ENCODE assay signal across 26 mouse cellular contexts in the genomic region with DNA sequence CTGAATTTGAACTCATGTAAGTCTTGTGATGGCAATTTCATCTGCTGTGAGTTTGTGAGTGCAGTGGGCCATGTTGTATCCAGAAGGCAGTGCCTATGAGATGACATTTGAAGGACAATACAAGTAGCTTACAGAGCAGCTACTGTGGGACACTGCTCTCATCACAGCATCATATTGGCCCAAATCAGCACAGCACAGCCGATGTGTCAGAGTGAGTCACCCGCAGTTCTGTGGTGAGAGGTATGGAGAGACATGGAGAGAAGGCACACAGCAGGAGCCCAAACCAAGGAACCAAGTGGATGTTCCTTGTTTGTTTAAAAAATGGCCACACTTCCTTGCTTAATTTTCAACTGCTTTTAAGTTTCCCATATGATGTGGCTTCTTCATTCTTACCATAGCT.
"Had no signal": no experiment of that assay in that cellular context is flagged by ENCODE, and none has a peak within 500 bp of the region (broad histone marks: within the 10 kb centered on the region; RNA-seq: fewer than 3 reads in every experiment).

No protein-coding gene starts in this region.

- H3K27ac ChIP-seq: heart, adult 2 months; heart, embryonic 13.5 days; heart, embryonic 15.5 days; hindbrain, embryonic 13.5 days; hindbrain, embryonic 15.5 days; hindbrain, postnatal 0 days; layer of hippocampus, adult 2 months; left cerebral cortex, adult 2 months; limb, embryonic 10.5 days; limb, embryonic 12.5 days; liver, embryonic 13.5 days had no signal

- H3K4me3 ChIP-seq: heart, adult 2 months; heart, embryonic 13.5 days; heart, embryonic 15.5 days; hindbrain, embryonic 13.5 days; hindbrain, embryonic 15.5 days; layer of hippocampus, adult 2 months; left cerebral cortex, adult 2 months; limb, embryonic 10.5 days; limb, embryonic 12.5 days; liver, embryonic 13.5 days had no signal

- H3K36me3 ChIP-seq: heart, embryonic 13.5 days; heart, embryonic 15.5 days; hindbrain, embryonic 13.5 days; hindbrain, embryonic 15.5 days; limb, embryonic 10.5 days; limb, embryonic 12.5 days; liver, embryonic 13.5 days had no signal

- H3K4me1 ChIP-seq: heart, embryonic 13.5 days; heart, embryonic 15.5 days; hindbrain, embryonic 15.5 days; limb, embryonic 10.5 days; limb, embryonic 12.5 days; liver, embryonic 13.5 days had no signal

- H3K27me3 ChIP-seq: heart, embryonic 13.5 days; heart, embryonic 15.5 days; hindbrain, embryonic 13.5 days; hindbrain, embryonic 15.5 days; limb, embryonic 12.5 days; liver, embryonic 13.5 days had no signal

- H3K4me2 ChIP-seq: heart, embryonic 11.5 days; heart, embryonic 13.5 days; heart, embryonic 15.5 days; hindbrain, embryonic 13.5 days; hindbrain, embryonic 15.5 days; limb, embryonic 12.5 days; liver, embryonic 11.5 days; liver, embryonic 13.5 days had no signal

- ATAC-seq: hindbrain, postnatal 0 days; intestine, embryonic 16.5 days had no signal

- H3K9me3 ChIP-seq: heart, embryonic 13.5 days; heart, embryonic 15.5 days; hindbrain, embryonic 13.5 days; hindbrain, embryonic 15.5 days; limb, embryonic 10.5 days; limb, embryonic 12.5 days; liver, embryonic 13.5 days had no signal

- H3K9ac ChIP-seq: heart, embryonic 13.5 days; heart, embryonic 15.5 days; hindbrain, embryonic 13.5 days; hindbrain, embryonic 15.5 days; limb, embryonic 12.5 days; liver, embryonic 13.5 days had no signal

- DNase-seq: gastrocnemius, postnatal 14 days; gastrocnemius, postnatal 36 days; heart, adult 11 months; heart, adult 2 months; heart, postnatal 14 days; heart, postnatal 36 days; kidney, adult 11 months; kidney, adult 2 months; kidney, adult 9 months; kidney, postnatal 10 days; kidney, postnatal 25 days; kidney, postnatal 4 days; liver; liver, embryonic 13.5 days had no signal
